Mouse (Mus musculus): ENCODE results near the gene Prr23a3.

- TF ChIP-seq POLR2A (IDR thresholded peaks at IDR 0.05; ENCODE audit: low read depth, low read length), result no peak
- TF ChIP-seq CTCF (IDR thresholded peaks at IDR 0.05; ENCODE audit: extremely low read depth, insufficient read depth, insufficient read length, insufficient replicate concordance), result no peak
Observed at GRCm38 (mm10) chr9:98856210-98856609, 8.4 kb upstream of the Prr23a3 start, which contains the start of gene Prr23a2.
